ENCODE assay signal across 20 mouse cellular contexts in the genomic region with DNA sequence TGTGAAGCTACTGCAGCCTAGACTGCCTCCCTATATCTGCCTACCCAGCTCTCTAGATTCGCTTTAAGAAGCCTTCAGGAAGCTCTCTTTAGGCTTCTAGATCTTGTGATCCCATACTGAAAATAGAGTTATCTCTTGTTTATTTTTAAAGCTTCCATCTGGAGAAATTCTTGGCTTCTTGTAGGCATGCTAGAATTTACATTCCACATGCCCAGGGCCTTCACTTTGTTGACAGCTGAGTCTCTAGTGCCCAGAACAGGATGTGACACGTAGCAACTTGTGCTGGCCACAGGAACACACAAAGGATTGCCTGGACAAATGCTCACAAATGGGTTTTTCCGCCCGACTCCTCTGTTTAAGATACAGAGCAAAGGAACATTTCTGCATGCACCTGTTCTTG. TPM values are rescaled to one million over a fixed set of nuclear protein-coding genes. Genes with fewer than 3 reads are reported as not detected.
A peak's percentile ranks its signal among the peaks of the same experiment; 100 is the strongest.
DNase-seq lines count a peak whose midpoint lies in the region; ATAC-seq and TF ChIP-seq lines count a peak whose summit lies in the region.
"Had no signal": no experiment of that assay in that cellular context is flagged by ENCODE, and none has a peak within 500 bp of the region (broad histone marks: within the 10 kb centered on the region; RNA-seq: fewer than 3 reads in every experiment).

No protein-coding gene starts in this region.

- H3K4me3 ChIP-seq in forebrain, postnatal 0 days (ENCODE audit: low read depth, low read length) = no peak overlapping the region
- no peak overlapping the region for H3K4me3 ChIP-seq in forebrain, embryonic 13.5 days
- no peak overlapping the region for H3K4me3 ChIP-seq in layer of hippocampus, adult 2 months
- no peak overlapping the region for H3K4me3 ChIP-seq in heart, embryonic 15.5 days
- H3K4me3 ChIP-seq in hindbrain, postnatal 0 days (ENCODE audit: low read length) = no peak overlapping the region
- H3K4me3 ChIP-seq: intestine, embryonic 15.5 days; limb, embryonic 13.5 days; midbrain, embryonic 12.5 days; myocyte had no signal

- peak; percentile 67 for ATAC-seq in forebrain, postnatal 0 days
- no peak for ATAC-seq in forebrain, embryonic 13.5 days
- ATAC-seq in heart, embryonic 15.5 days (replicated peaks; ENCODE audit: insufficient number of reproducible peaks, insufficient read depth, low FRiP score, low read depth) = no peak; the same call in 1 of the 2 replicates
- ATAC-seq in hindbrain, postnatal 0 days = no peak
- ATAC-seq: forebrain, embryonic 16.5 days; intestine, embryonic 15.5 days had no signal

- H3K9ac ChIP-seq in forebrain, postnatal 0 days = no peak overlapping the region
- H3K9ac ChIP-seq in forebrain, embryonic 13.5 days = no peak overlapping the region
- no peak overlapping the region for H3K9ac ChIP-seq in heart, embryonic 15.5 days
- H3K9ac ChIP-seq in hindbrain, postnatal 0 days (replicated peaks; ENCODE audit: low read length) = no peak overlapping the region
- H3K9ac ChIP-seq: intestine, embryonic 15.5 days; limb, embryonic 13.5 days; midbrain, embryonic 12.5 days had no signal

- no peaks in the 10 kb centered on the region for H3K9me3 ChIP-seq in forebrain, postnatal 0 days (ENCODE audit: low read length)
- H3K9me3 ChIP-seq in forebrain, embryonic 13.5 days (replicated peaks) = 0 out of 2 replicates have a peak, but pooled peaks cover 1% of the 10 kb centered on the region
- H3K9me3 ChIP-seq in heart, embryonic 15.5 days (replicated peaks) = 0 out of 2 replicates have a peak, but pooled peaks cover 3% of the 10 kb centered on the region
- no peaks in the 10 kb centered on the region for H3K9me3 ChIP-seq in hindbrain, postnatal 0 days (ENCODE audit: low read length)
- H3K9me3 ChIP-seq: intestine, embryonic 15.5 days; midbrain, embryonic 12.5 days had no signal

- peaks cover 48% of the 10 kb centered on the region for H3K36me3 ChIP-seq in forebrain, postnatal 0 days (ENCODE audit: insufficient read depth)
- peaks cover 53% of the 10 kb centered on the region for H3K36me3 ChIP-seq in forebrain, embryonic 13.5 days (ENCODE audit: poor library complexity, severe bottlenecking)
- peaks cover 19% of the 10 kb centered on the region; the same call in 1 of the 2 replicates for H3K36me3 ChIP-seq in heart, embryonic 15.5 days
- peaks cover 27% of the 10 kb centered on the region; the same call in 1 of the 2 replicates for H3K36me3 ChIP-seq in hindbrain, postnatal 0 days (ENCODE audit: insufficient read depth, low read length)

- no peak overlapping the region for H3K27ac ChIP-seq in forebrain, postnatal 0 days (ENCODE audit: low read depth, low read length)
- H3K27ac ChIP-seq in forebrain, embryonic 13.5 days = no peak overlapping the region
- H3K27ac ChIP-seq in layer of hippocampus, adult 2 months = peak overlapping the region; percentile 33; the same call in 1 of the 2 replicates
- peak overlapping the region; percentile 66 for H3K27ac ChIP-seq in heart, embryonic 15.5 days
- no peak overlapping the region for H3K27ac ChIP-seq in hindbrain, postnatal 0 days
- H3K27ac ChIP-seq: intestine, embryonic 15.5 days; kidney, postnatal 0 days; limb, embryonic 13.5 days; midbrain, embryonic 12.5 days had no signal

- no peak overlapping the region for H3K4me2 ChIP-seq in forebrain, postnatal 0 days (ENCODE audit: low read depth)
- H3K4me2 ChIP-seq in forebrain, embryonic 13.5 days = no peak overlapping the region
- no peak overlapping the region for H3K4me2 ChIP-seq in heart, embryonic 15.5 days
- H3K4me2 ChIP-seq in hindbrain, postnatal 0 days (ENCODE audit: low read depth, low read length) = no peak overlapping the region
- H3K4me2 ChIP-seq: intestine, embryonic 15.5 days; limb, embryonic 13.5 days; midbrain, embryonic 12.5 days had no signal

- WGBS in forebrain, postnatal 0 days = 70% methylated on average over 4 of the region's 4 CpGs
- WGBS in forebrain, embryonic 13.5 days = 83% methylated on average over 4 of the region's 4 CpGs
- WGBS in heart, embryonic 15.5 days = 38% methylated on average over 4 of the region's 4 CpGs
- WGBS in hindbrain, postnatal 0 days = 78% methylated on average over 4 of the region's 4 CpGs

- TF ChIP-seq CTCF in forebrain, postnatal 0 days (IDR thresholded peaks at IDR 0.05; ENCODE audit: low read depth) = no peak
- TF ChIP-seq CTCF in layer of hippocampus, adult 2 months (conservative IDR thresholded peaks at IDR 0.05) = no peak
- no peak for TF ChIP-seq CTCF in hindbrain, postnatal 0 days (IDR thresholded peaks at IDR 0.05; ENCODE audit: low read depth)

- no peaks in the 10 kb centered on the region for H3K27me3 ChIP-seq in forebrain, postnatal 0 days (ENCODE audit: insufficient read depth, low read length)
- no peaks in the 10 kb centered on the region for H3K27me3 ChIP-seq in forebrain, embryonic 13.5 days
- no peaks in the 10 kb centered on the region for H3K27me3 ChIP-seq in heart, embryonic 15.5 days
- H3K27me3 ChIP-seq in hindbrain, postnatal 0 days (ENCODE audit: insufficient read depth, low read length) = no peaks in the 10 kb centered on the region
- H3K27me3 ChIP-seq: intestine, embryonic 15.5 days; limb, embryonic 13.5 days; midbrain, embryonic 12.5 days had no signal

- DNase-seq in forebrain, postnatal 0 days = no peak
- DNase-seq in layer of hippocampus, adult 2 months (ENCODE audit: low spot score in 2 of 2) = no peak
- no peak for DNase-seq in layer of hippocampus, adult 9-11 months
- DNase-seq in lung, postnatal 36 days = peak; percentile 74
- no peak for DNase-seq in cerebellum, postnatal 4 days (ENCODE audit: low spot score in 2 of 2)
- DNase-seq in hindbrain, postnatal 0 days (ENCODE audit: low spot score) = no peak
- DNase-seq: adrenal gland, postnatal 10 days; B cell, adult 2 months; cerebellum, postnatal 25 days; right cerebral cortex, adult 18-20 months; spleen, adult 18-20 months; thymus, postnatal 36 days had no signal

- no peaks in the 10 kb centered on the region for H3K4me1 ChIP-seq in forebrain, postnatal 0 days (ENCODE audit: insufficient read depth)
- no peaks in the 10 kb centered on the region for H3K4me1 ChIP-seq in forebrain, embryonic 13.5 days
- H3K4me1 ChIP-seq in heart, embryonic 15.5 days (replicated peaks) = peaks cover 5% of the 10 kb centered on the region
- H3K4me1 ChIP-seq in hindbrain, postnatal 0 days (ENCODE audit: insufficient read depth, low read length) = no peaks in the 10 kb centered on the region
- H3K4me1 ChIP-seq: intestine, embryonic 15.5 days; limb, embryonic 13.5 days; midbrain, embryonic 12.5 days had no signal

RNA-seq across cellular contexts. Expression of a gene that starts 29.1 kb away (rescaled TPM):
- total RNA-seq in forebrain, postnatal 0 days (2014; rRNA removed) = 19.9 and 21.7 TPM in 2 replicates
- polyA plus RNA-seq in forebrain, postnatal 0 days (2015; fragmentation: Nextera tagmentation; extraction: Ambion mirVana) = 2.4 and 2.5 TPM in 2 replicates
- 1.1 and 1.5 TPM in 2 replicates for polyA plus RNA-seq in forebrain, embryonic 13.5 days (2015; fragmentation: Nextera tagmentation; extraction: Ambion mirVana)
- 10 to 100 TPM; 16.7 to 18.2 TPM for total RNA-seq in layer of hippocampus, adult 2 months (2021)
- polyA plus RNA-seq in heart, embryonic 15.5 days (2015; fragmentation: Nextera tagmentation; extraction: Ambion mirVana) = 4.9 and 5.7 TPM in 2 replicates
- total RNA-seq in hindbrain, postnatal 0 days (2014; rRNA removed) = 15.6 and 20.8 TPM in 2 replicates
- polyA plus RNA-seq in hindbrain, postnatal 0 days (2015; fragmentation: Nextera tagmentation; extraction: Ambion mirVana) = 2.4 and 2.5 TPM in 2 replicates

Comparison
In these comparisons a context has a peak if more than half of its experiments do, and no peak if none do; other contexts are left out.
1. H3K27ac ChIP-seq: peak in layer of hippocampus, adult 2 months (single experiment) and heart, embryonic 15.5 days (single experiment); none in forebrain, postnatal 0 days (single experiment), forebrain, embryonic 13.5 days (single experiment) and hindbrain, postnatal 0 days (single experiment).